Mouse (Mus musculus) stomach, postnatal 0 days (tissue): ENCODE measurements around the gene Gpr173.

Experiments
- CTCF ChIP-seq: IDR thresholded peaks from 2 replicates; pipeline ENCODE4 v1.5.1; 2016; ENCODE audit warnings: antibody characterized with exemption, low read depth, mild to moderate bottlenecking, moderate library complexity
- EP300 ChIP-seq: optimal IDR thresholded peaks from 2 replicates; pipeline ENCODE3; 2016; ENCODE audit warnings: antibody characterized with exemption

DNA sequence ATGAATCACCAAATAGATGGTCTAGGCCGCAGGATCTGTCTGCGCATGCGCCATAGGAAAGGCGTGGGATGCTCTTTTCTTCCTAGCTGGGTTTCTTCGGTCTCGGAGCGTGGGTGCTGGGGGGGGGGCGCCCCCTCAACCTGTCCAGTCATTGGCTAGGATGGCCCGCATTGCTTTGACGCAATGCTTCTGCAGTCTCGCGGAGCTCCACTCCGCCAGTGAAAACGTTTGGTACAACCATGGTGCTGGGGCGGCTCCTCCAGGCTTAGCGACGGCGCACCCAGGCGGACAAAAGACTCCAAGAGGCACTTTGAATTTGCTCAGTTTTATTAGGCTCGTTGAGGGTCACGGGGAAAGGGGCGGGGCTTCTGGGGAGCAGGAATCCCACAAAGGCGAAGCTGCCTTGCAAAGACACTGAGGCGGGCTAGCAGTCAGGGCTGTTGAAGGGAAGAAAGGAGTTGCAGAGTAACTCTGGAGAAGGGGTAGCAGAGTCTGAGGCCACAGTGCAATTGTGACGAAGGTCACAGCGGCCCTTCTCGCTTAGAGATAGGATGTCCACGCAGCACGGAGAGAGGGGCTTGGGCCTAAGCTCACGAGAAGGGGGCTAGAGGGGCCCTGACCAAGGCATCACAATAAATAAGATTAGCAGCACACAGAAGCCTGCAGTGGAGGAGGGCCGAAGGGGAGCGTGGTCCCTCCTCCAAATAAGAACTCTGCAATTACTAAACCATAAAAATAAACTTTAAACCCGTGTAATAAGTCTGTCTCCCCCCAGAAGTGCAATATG, 31.8 kb downstream of the Gpr173 start:
- TF ChIP-seq CTCF (no peak; the same call in 1 of the 2 replicates), EP300 (no peak)
